Mouse (Mus musculus) embryonic facial prominence, embryonic 12.5 days (tissue): Measurements from ENCODE around the gene Pola2. TPM values are rescaled to one million over a fixed set of nuclear protein-coding genes. Genes with fewer than 3 reads are reported as not detected.

Experiments used
- ATAC-seq: fragments of 200-750 bp; cut with Nextera tagmentation; 2 replicates; pipeline ENCODE4 v1.8.0; 2017; ENCODE audit not compliant: insufficient number of reproducible peaks, insufficient read depth, low FRiP score, low TSS enrichment
- H3K27ac ChIP-seq: fragments of 300-500 bp; sonication (generic); 2 replicates; pipeline ENCODE4 v1.5.1; 2016; ENCODE audit warnings: mild to moderate bottlenecking
- H3K27me3 ChIP-seq: fragments of 300-500 bp; sonication (generic); 2 replicates; pipeline ENCODE4 v1.6.1; 2016; ENCODE audit warnings: mild to moderate bottlenecking, moderate library complexity
- H3K36me3 ChIP-seq: fragments of 300-500 bp; sonication (generic); 2 replicates; pipeline ENCODE4 v1.6.1; 2016; ENCODE audit warnings: mild to moderate bottlenecking
- H3K4me1 ChIP-seq: fragments of 300-500 bp; sonication (generic); 2 replicates; pipeline ENCODE4 v1.6.1; 2016
- H3K4me2 ChIP-seq: fragments of 300-500 bp; sonication (generic); replicated peaks from 2 replicates; pipeline ENCODE4 v1.6.1; 2016; ENCODE audit warnings: mild to moderate bottlenecking, moderate library complexity
- H3K4me3 ChIP-seq: fragments of 300-500 bp; sonication (generic); 2 replicates; pipeline ENCODE4 v1.5.1; 2016; ENCODE audit warnings: mild to moderate bottlenecking
- H3K9ac ChIP-seq: fragments of 300-500 bp; sonication (generic); 2 replicates; pipeline ENCODE4 v1.6.1; 2016; ENCODE audit warnings: mild to moderate bottlenecking, moderate library complexity
- H3K9me3 ChIP-seq: fragments of 300-500 bp; sonication (generic); 2 replicates; pipeline ENCODE4 v1.6.1; 2016; ENCODE audit warnings: mild to moderate bottlenecking, moderate library complexity
- WGBS: fragments of 180-500 bp; shearing (Covaris S2); methylation state at CpG from one replicate; pipeline ENCODE4 v1.1.7; 2016; 5-methylcytosine and 5-hydroxymethylcytosine counted together
- polyA plus RNA-seq: library from polyadenylated mRNA; unstranded; fragments of >200 nt; fragmentation: Nextera tagmentation; extraction: Ambion mirVana; gene quantifications from 2 replicates; pipeline ENCODE4 v1.2.1, GENCODE M21; 2016

Pola2 gene
- polyA plus RNA-seq, 1 experiment from 2014 or later: 80.5 TPM

- H3K36me3 ChIP-seq: peaks cover 23% of the 10 kb centered on the region
- 92% methylated on average over 13 of the region's 13 CpGs for WGBS
These were observed 71.3 kb downstream of the Pola2 start for GRCm38 (mm10) chr19:5892735-5893134.

GRCm38 (mm10) chr19:5892262-5892661 lies 71.7 kb downstream of the Pola2 start:
- Histone ChIP-seq H3K4me1 (peaks cover 12% of the 10 kb centered on the region), H3K9me3 (no peaks in the 10 kb centered on the region), H3K9ac (no peak overlapping the region), H3K27me3 (no peaks in the 10 kb centered on the region), H3K4me3 (no peak overlapping the region), H3K27ac (no peak overlapping the region), H3K4me2 (no peak overlapping the region), H3K36me3 (peaks cover 19% of the 10 kb centered on the region)
- ATAC-seq: no peak
- WGBS: 92% methylated on average over 7 of the region's 7 CpGs

More at GRCm38 (mm10) chr19:5892735-5893134, 71.3 kb downstream of the Pola2 start:
- Histone ChIP-seq H3K9ac (0 out of 2 replicates have a peak overlapping the region, but pooled peaks have one; percentile 86), H3K4me3 (peak overlapping the region; percentile 61), H3K27ac (no peak overlapping the region), H3K4me2 (peak overlapping the region; percentile 93), H3K9me3 (no peaks in the 10 kb centered on the region), H3K4me1 (peaks cover 12% of the 10 kb centered on the region), H3K27me3 (no peaks in the 10 kb centered on the region)
- no peak for ATAC-seq

- ATAC-seq: no peak
- H3K36me3 ChIP-seq: peaks cover 15% of the 10 kb centered on the region
- no peaks in the 10 kb centered on the region for H3K9me3 ChIP-seq
- H3K4me3 ChIP-seq: no peak overlapping the region
- H3K9ac ChIP-seq: no peak overlapping the region
- H3K27me3 ChIP-seq: no peaks in the 10 kb centered on the region
- H3K27ac ChIP-seq: no peak overlapping the region
- H3K4me1 ChIP-seq: peaks cover 12% of the 10 kb centered on the region
- 89% methylated on average over 12 of the region's 12 CpGs for WGBS
- H3K4me2 ChIP-seq: no peak overlapping the region
These were observed 72.3 kb downstream of the Pola2 start for GRCm38 (mm10) chr19:5891521-5892258.

Other genes with a start within 250 kb of the Pola2 start
- gene Ehbp1l1, start 237.9 kb downstream of the Pola2 start, polyA plus RNA-seq: 14.4 TPM in 2 replicates
- 143 and 150 TPM in 2 replicates for gene Fam89b, start 234.5 kb downstream of the Pola2 start, polyA plus RNA-seq
- gene Ltbp3, start 223.3 kb downstream of the Pola2 start, polyA plus RNA-seq: 25.3 and 27.0 TPM in 2 replicates
- gene Scyl1, start 192.8 kb downstream of the Pola2 start, polyA plus RNA-seq: 78.8 and 80.0 TPM in 2 replicates
- 35.3 and 41.4 TPM in 2 replicates for gene Frmd8, start 88.9 kb downstream of the Pola2 start, polyA plus RNA-seq
- 2.0 and 3.1 TPM in 2 replicates for gene Slc25a45, start 86.4 kb downstream of the Pola2 start, polyA plus RNA-seq
- gene Tigd3, start 70.1 kb downstream of the Pola2 start, polyA plus RNA-seq: 5.3 and 6.3 TPM in 2 replicates
- 192 and 207 TPM in 2 replicates for gene Dpf2, start 51.2 kb downstream of the Pola2 start, polyA plus RNA-seq
- 3.6 and 4.2 TPM in 2 replicates for gene Cdc42ep2, start 39.4 kb downstream of the Pola2 start, polyA plus RNA-seq
- not detected in 2 replicates for gene Slc22a20, start 21.9 kb upstream of the Pola2 start, polyA plus RNA-seq
- 7.0 and 7.7 TPM in 2 replicates for gene Capn1, start 51.7 kb upstream of the Pola2 start, polyA plus RNA-seq
- gene Syvn1, start 82.4 kb upstream of the Pola2 start, polyA plus RNA-seq: 26.4 and 29.8 TPM in 2 replicates
- gene Mrpl49, start 93.6 kb upstream of the Pola2 start, polyA plus RNA-seq: 79.3 and 79.4 TPM in 2 replicates
- 703 and 704 TPM in 2 replicates for gene Fau, start 93.6 kb upstream of the Pola2 start, polyA plus RNA-seq
- gene Znhit2, start 97.0 kb upstream of the Pola2 start, polyA plus RNA-seq: 38.1 and 39.3 TPM in 2 replicates
- 31.9 and 33.2 TPM in 2 replicates for gene Tm7sf2, start 104.2 kb upstream of the Pola2 start, polyA plus RNA-seq
- 76.0 and 78.4 TPM in 2 replicates for gene Vps51, start 113.0 kb upstream of the Pola2 start, polyA plus RNA-seq
- gene Tmem262, start 115.8 kb upstream of the Pola2 start, polyA plus RNA-seq: not detected in 2 replicates
- 1.2 and 2.0 TPM in 2 replicates for gene Gm28374, start 118.1 kb upstream of the Pola2 start, polyA plus RNA-seq
- 75.5 and 80.8 TPM in 2 replicates for gene Zfpl1, start 120.8 kb upstream of the Pola2 start, polyA plus RNA-seq
- 40.6 TPM in 2 replicates for gene Cdca5, start 120.8 kb upstream of the Pola2 start, polyA plus RNA-seq
- gene AC131692.1, start 130.2 kb upstream of the Pola2 start, polyA plus RNA-seq: 0.43 and 0.50 TPM in 2 replicates
- gene Naaladl1, start 141.6 kb upstream of the Pola2 start, polyA plus RNA-seq: 0.55 and 0.64 TPM in 2 replicates
- 55.6 and 58.8 TPM in 2 replicates for gene Sac3d1, start 154.4 kb upstream of the Pola2 start, polyA plus RNA-seq
- 33.6 and 35.8 TPM in 2 replicates for gene Snx15, start 164.1 kb upstream of the Pola2 start, polyA plus RNA-seq
- gene Batf2, start 176.8 kb upstream of the Pola2 start, polyA plus RNA-seq: not detected in 2 replicates
- 100 and 102 TPM in 2 replicates for gene Arl2, start 177.3 kb upstream of the Pola2 start, polyA plus RNA-seq
- not detected in 2 replicates for gene Majin, start 220.2 kb upstream of the Pola2 start, polyA plus RNA-seq